Mouse (Mus musculus): ENCODE measurements around the gene Srcin1.

DNA sequence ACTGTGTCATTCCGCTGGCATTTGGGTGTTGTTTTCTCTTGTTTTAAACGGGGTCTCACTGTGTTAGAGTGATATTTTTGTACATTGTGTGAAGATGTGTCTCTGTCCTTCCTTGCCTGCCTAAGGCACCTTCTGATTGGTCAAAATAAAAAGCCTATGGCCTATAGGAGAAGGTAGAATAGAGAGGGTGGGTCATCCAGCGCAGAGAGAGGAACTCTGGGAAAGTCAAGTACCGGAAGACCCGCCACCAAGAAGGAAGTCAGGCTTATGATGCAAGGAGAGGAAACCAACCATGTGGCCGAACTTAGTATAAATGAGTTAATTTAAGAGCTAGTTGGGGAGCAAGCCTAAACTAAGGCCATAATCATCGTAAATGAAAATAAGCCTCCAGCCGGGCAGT, 23.1 kb upstream of the Srcin1 start:
- no peak for TF ChIP-seq USF1 (IDR thresholded peaks at IDR 0.05; ENCODE audit: low read depth)
- no peak for TF ChIP-seq CTCF (IDR thresholded peaks at IDR 0.05; ENCODE audit: control insufficient read depth, insufficient read depth, insufficient read length)
- TF ChIP-seq MAX (IDR thresholded peaks at IDR 0.05) = no peak
- TF ChIP-seq MYOD1 (IDR thresholded peaks at IDR 0.05; ENCODE audit: control insufficient read depth, insufficient read length, low read depth) = no peak
- TF ChIP-seq FOSL1 (IDR thresholded peaks at IDR 0.05; ENCODE audit: insufficient read depth, low read length, poor library complexity, severe bottlenecking) = no peak
- no peak for TF ChIP-seq CEBPB (IDR thresholded peaks at IDR 0.05; ENCODE audit: low read depth)
- TF ChIP-seq MYOG (IDR thresholded peaks at IDR 0.05; ENCODE audit: control insufficient read depth, extremely low read depth, insufficient read length) = no peak

Measured in C2C12 (cell line).